Mouse (Mus musculus) hindbrain, embryonic 16.5 days (tissue): ENCODE results near the gene Nek5. TPM values are rescaled to one million over a fixed set of nuclear protein-coding genes. Genes with fewer than 3 reads are reported as not detected.

Source experiments
- ATAC-seq: fragments of 200-750 bp; cut with Nextera tagmentation; 2 replicates; pipeline ENCODE4 v1.8.0; 2017; ENCODE audit warnings: moderate TSS enrichment, moderate library complexity
- H3K27ac ChIP-seq: fragments of 300-500 bp; sonication (generic); 2 replicates; pipeline ENCODE4 v1.5.1; 2014; ENCODE audit warnings: low read depth, mild to moderate bottlenecking, control low read depth, low read length, moderate library complexity
- H3K27me3 ChIP-seq: fragments of 300-500 bp; sonication (generic); replicated peaks from 2 replicates; pipeline ENCODE4 v1.6.1; 2014; ENCODE audit warnings: low read length; ENCODE audit not compliant: control insufficient read depth, insufficient read depth
- H3K36me3 ChIP-seq: fragments of 300-500 bp; sonication (generic); 2 replicates; pipeline ENCODE4 v1.6.1; 2014; ENCODE audit warnings: mild to moderate bottlenecking, low read length, moderate library complexity, mixed read lengths; ENCODE audit not compliant: control insufficient read depth, insufficient read depth
- H3K4me1 ChIP-seq: fragments of 300-500 bp; sonication (generic); 2 replicates; pipeline ENCODE4 v1.6.1; 2014; ENCODE audit warnings: low read depth, low read length; ENCODE audit not compliant: control insufficient read depth, insufficient read depth
- H3K4me2 ChIP-seq: fragments of 300-500 bp; sonication (generic); 2 replicates; pipeline ENCODE4 v1.6.1; 2014; ENCODE audit warnings: mild to moderate bottlenecking, low read length, control low read depth, moderate library complexity
- H3K4me3 ChIP-seq: fragments of 300-500 bp; sonication (generic); 2 replicates; pipeline ENCODE4 v1.5.1; 2014; ENCODE audit warnings: mild to moderate bottlenecking, low read length, control low read depth, moderate library complexity
- H3K9ac ChIP-seq: fragments of 300-500 bp; sonication (generic); 2 replicates; pipeline ENCODE4 v1.6.1; 2014; ENCODE audit warnings: low read depth, mild to moderate bottlenecking, control low read depth, low read length, moderate library complexity
- H3K9me3 ChIP-seq: fragments of 300-500 bp; sonication (generic); 2 replicates; pipeline ENCODE4 v1.6.1; 2014; ENCODE audit warnings: mild to moderate bottlenecking, low read length, moderate library complexity; ENCODE audit not compliant: control insufficient read depth
- WGBS: fragments of 180-500 bp; shearing (Covaris S2); extraction: QIAGEN DNeasy Blood & Tissue Kit; methylation state at CpG from one replicate; pipeline ENCODE4 v1.1.7; 2014; 5-methylcytosine and 5-hydroxymethylcytosine counted together
- polyA plus RNA-seq: library from polyadenylated mRNA; unstranded; fragments of >200 nt; fragmentation: Nextera tagmentation; extraction: Ambion mirVana; gene quantifications from 2 replicates; pipeline ENCODE4 v1.2.1, GENCODE M21; 2015

Nek5 gene
- polyA plus RNA-seq, 1 experiment from 2014 or later, result 1.6 TPM

DNA sequence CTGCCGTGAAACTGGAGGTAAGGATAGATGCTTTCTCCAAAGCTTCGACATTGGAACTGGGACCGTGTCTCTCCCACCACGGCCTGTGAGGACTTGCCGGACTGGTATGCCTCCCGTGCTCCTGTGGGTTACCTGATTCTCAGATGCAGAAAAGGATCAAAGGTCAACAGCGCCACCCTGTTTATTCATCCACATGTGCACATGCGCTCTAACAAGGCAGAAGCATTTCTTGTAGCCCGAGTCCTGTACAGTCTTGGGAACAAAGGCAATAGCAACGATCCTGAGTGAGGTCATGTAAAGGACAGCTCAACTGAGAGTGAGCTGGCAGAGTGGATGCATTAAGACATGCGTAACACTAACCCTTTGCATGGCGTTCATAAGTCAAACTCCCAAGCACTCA, 7.2 kb upstream of the Nek5 start:
- Histone ChIP-seq H3K9ac (no peak overlapping the region), H3K27me3 (no peaks in the 10 kb centered on the region), H3K4me1 (no peaks in the 10 kb centered on the region), H3K4me3 (no peak overlapping the region), H3K4me2 (no peak overlapping the region), H3K9me3 (no peaks in the 10 kb centered on the region), H3K36me3 (peaks cover 5% of the 10 kb centered on the region), H3K27ac (no peak overlapping the region)
- 89% methylated on average over 12 of the region's 12 CpGs for WGBS
- ATAC-seq, result no peak

DNA sequence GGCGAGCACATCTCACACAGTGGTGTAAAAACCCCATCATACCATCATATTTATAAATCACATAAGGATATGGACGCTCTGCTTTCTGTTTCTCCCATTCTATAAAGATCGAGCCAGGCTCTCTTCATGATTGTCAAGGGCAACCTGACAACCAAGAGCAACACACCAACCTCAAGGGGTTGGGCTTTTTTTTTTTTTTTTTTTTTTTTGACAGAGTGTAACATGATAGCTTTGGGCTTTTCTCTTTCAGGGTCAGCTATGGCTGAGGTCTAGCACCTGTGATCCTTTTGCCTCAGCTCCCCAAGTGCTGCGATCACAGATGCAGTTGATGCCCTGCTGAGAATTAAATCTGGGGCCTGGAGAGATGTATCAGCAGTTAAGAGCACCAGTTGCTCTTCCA, 17.8 kb downstream of the Nek5 start:
- Histone ChIP-seq H3K4me1 (no peaks in the 10 kb centered on the region), H3K36me3 (no peaks in the 10 kb centered on the region), H3K27ac (no peak overlapping the region), H3K27me3 (no peaks in the 10 kb centered on the region), H3K9me3 (no peaks in the 10 kb centered on the region), H3K4me3 (no peak overlapping the region), H3K9ac (no peak overlapping the region), H3K4me2 (no peak overlapping the region)
- ATAC-seq, result no peak
- 70% methylated on average over 4 of the region's 4 CpGs for WGBS

DNA sequence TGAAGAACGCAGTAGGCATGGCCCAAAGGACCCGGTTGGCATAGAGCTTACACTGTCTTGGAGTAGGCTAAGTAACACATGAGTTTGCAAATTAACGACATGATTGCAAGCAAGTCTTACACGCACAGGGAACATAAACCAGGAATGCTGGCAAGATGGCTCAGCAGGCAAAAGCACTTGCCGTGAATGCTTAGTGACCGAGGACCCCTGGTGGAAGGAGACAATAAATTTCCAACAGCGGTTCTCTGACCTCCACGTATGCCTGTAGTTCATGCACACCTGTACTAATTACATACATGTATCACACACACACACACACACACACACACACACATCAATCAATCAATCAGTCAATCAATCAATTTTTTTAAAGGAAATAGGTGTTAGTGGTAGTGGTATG, 33.3 kb downstream of the Nek5 start:
- no peaks in the 10 kb centered on the region for H3K27me3 ChIP-seq
- no peak overlapping the region for H3K4me3 ChIP-seq
- H3K36me3 ChIP-seq, result no peaks in the 10 kb centered on the region
- no peaks in the 10 kb centered on the region for H3K9me3 ChIP-seq
- 52% methylated on average over 8 of the region's 8 CpGs for WGBS
- no peaks in the 10 kb centered on the region for H3K4me1 ChIP-seq
- H3K27ac ChIP-seq, result no peak overlapping the region
- no peak for ATAC-seq
- H3K4me2 ChIP-seq, result no peak overlapping the region
- no peak overlapping the region for H3K9ac ChIP-seq

DNA sequence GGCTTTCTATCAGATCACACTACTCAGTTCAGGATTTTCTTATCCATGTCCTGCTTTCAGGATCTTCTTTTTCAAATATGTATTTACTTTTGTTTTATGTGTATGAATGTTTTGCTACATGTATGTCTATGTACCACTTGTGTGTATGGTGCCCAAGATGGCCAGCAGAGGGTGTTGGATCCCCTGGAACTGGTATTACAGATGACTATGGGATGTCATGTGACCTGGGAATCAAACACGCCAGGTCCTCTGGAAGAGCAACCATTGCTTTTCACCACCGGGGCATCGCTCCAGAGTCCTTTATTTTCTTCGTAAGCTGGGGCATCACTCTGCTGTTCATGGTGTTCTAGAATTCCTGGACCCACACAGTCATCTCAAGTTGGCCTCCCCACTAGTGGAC, 35.6 kb downstream of the Nek5 start:
- no peaks in the 10 kb centered on the region for H3K27me3 ChIP-seq
- no peak overlapping the region for H3K4me3 ChIP-seq
- no peak for ATAC-seq
- WGBS, result 95% methylated on average over 4 of the region's 4 CpGs
- no peaks in the 10 kb centered on the region for H3K36me3 ChIP-seq
- H3K9me3 ChIP-seq, result no peaks in the 10 kb centered on the region
- H3K27ac ChIP-seq, result no peak overlapping the region
- no peaks in the 10 kb centered on the region for H3K4me1 ChIP-seq
- H3K9ac ChIP-seq, result no peak overlapping the region
- no peak overlapping the region for H3K4me2 ChIP-seq

DNA sequence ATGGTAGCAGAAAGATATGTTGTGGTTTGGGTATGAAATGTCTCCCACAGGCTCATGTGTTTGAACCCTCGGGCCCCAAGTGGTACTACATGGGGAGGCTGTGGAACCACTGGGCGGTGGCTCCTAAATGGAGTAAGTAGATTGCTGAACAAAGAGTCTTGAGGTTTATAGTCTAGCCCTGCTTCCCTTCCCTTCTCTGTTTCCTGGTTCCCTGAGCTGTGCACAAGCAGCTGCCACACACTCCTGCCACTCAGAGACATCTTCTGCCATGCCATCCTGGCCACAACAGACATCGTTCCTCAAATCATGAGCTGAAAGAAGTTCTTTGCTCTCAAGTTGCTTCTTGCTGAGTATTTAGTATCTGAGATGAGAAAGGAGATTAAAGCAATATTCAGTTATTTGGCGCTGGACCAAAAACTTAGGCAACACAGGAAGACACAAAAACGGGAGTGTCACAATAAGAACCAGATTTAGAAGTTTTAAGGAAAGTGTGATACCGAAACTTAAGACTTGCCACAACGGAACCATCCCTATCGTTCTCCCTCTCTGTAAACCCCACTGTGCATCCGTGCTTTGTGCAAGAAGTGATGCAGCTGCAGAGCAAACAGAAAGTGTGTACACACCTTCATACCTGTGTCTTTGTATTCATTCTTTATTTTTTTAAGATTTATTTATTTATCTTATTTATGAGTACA, 45.4 kb downstream of the Nek5 start:
- Histone ChIP-seq H3K27me3 (no peaks in the 10 kb centered on the region), H3K27ac (no peak overlapping the region), H3K9me3 (no peaks in the 10 kb centered on the region), H3K9ac (no peak overlapping the region), H3K36me3 (no peaks in the 10 kb centered on the region), H3K4me1 (no peaks in the 10 kb centered on the region), H3K4me3 (no peak overlapping the region), H3K4me2 (no peak overlapping the region)
- WGBS, result 88% methylated on average over 9 of the region's 9 CpGs
- no peak for ATAC-seq

DNA sequence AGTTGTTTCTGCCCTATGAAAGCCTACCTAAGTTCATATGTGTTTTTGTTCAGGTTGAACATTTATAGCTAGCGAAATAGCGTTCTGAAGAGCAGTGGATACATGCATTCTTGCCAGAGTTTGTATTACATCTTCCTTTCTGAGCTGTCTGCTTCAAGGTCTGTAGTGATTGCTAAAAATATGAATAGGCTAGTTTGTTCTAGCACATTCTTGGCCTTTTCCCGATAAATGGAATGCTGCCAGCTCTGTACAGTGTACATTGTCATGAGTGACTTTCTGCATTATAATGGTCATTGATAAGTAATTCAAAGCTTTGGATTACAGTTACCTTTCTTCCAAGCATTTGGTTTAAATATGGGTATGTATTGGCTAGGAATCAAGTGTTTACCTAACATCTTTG, 63.7 kb downstream of the Nek5 start:
- Histone ChIP-seq H3K36me3 (peaks cover 12% of the 10 kb centered on the region), H3K4me3 (peak overlapping the region; percentile 66), H3K9ac (peak overlapping the region; percentile 62; the same call in 1 of the 2 replicates), H3K4me2 (peak overlapping the region; percentile 91), H3K9me3 (no peaks in the 10 kb centered on the region), H3K4me1 (peaks cover 7% of the 10 kb centered on the region), H3K27me3 (no peaks in the 10 kb centered on the region), H3K27ac (no peak overlapping the region)
- ATAC-seq, result no peak
- 2% methylated on average over 3 of the region's 3 CpGs for WGBS

DNA sequence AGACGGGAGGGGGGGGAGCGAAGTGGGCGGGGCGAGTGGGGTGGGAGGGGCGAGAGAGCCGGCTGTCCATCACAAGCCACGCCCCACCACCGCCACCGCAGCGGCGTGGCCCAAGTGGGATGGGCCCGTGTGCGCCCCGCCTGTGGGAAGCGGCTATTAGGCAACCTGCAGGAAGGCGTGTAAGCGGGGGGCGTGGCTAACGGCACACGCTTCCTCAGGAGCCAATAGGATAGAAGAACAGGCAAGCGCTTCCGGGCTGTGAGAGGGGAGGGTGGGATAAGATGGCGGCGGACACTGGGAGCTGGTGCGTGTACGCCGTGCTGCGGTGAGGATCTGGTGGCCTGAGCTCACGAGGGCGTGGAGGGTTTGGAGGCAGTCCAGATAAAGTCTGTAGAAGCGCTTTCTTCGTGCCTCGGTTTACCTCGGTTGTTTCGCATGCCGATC, 64.4 kb downstream of the Nek5 start, which contains the start of gene Alg11:
TSS of gene Alg11 (plus strand) at position 276 of the 444 bp plus-strand sequence.
- 0% methylated on average over 36 of the region's 36 CpGs for WGBS
- Histone ChIP-seq H3K9ac (peak within 1 kb of the TSS; percentile 67), H3K9me3 (no peaks in the 10 kb centered on the region), H3K27me3 (no peaks in the 10 kb centered on the region), H3K27ac (peak within 1 kb of the TSS; percentile 25; the same call in 1 of the 2 replicates), H3K4me1 (peaks cover 7% of the 10 kb centered on the region), H3K36me3 (peaks cover 6% of the 10 kb centered on the region), H3K4me2 (peak within 1 kb of the TSS; percentile 91), H3K4me3 (peak within 1 kb of the TSS; percentile 66)
- ATAC-seq, result peak; percentile 100

DNA sequence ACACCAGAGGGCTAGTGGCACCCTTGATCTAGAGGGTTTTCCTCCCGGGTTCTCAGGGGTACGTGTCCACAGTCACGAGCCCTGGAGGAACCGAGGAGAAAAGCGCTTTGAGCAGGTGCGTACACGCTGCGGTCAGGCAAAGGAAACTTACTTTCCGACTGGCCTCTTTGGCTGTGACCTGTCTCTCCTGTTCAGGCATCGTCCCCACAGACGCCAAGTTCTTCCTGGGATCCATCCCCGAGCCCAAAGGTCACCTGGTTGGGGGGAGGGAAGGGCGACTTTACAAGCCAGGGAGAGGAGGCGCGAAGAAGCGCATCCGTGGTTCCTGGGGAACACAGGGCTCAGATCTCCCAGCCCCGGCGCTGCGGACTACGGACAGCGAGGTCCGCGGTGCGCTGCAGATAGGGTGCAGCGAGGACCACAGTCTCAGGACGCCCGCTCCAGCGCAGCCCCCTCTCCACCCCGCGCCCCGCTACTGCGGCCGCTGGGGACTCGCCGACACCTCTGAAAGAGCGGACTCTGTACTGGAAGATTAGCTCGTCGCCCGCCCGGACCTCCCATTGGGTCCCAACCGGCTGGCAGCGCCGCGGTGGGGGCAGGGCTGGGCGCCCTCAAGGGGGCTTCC, 64.9 kb downstream of the Nek5 start, which contains the start of gene Atp7b:
TSS of gene Atp7b (minus strand) at position 485 of the 625 bp plus-strand sequence.
- H3K4me1 ChIP-seq, result peaks cover 7% of the 10 kb centered on the region
- peak within 1 kb of the TSS; percentile 67 for H3K9ac ChIP-seq
- WGBS, result under 1% methylated on average over 42 of the region's 46 CpGs
- no peaks in the 10 kb centered on the region for H3K9me3 ChIP-seq
- H3K4me3 ChIP-seq, result peak within 1 kb of the TSS; percentile 66
- peak; percentile 92 for ATAC-seq
- peak within 1 kb of the TSS; percentile 91 for H3K4me2 ChIP-seq
- H3K27me3 ChIP-seq, result no peaks in the 10 kb centered on the region
- H3K36me3 ChIP-seq, result peaks cover under 1% of the 10 kb centered on the region
- H3K27ac ChIP-seq, result peak within 1 kb of the TSS; percentile 25; the same call in 1 of the 2 replicates

DNA sequence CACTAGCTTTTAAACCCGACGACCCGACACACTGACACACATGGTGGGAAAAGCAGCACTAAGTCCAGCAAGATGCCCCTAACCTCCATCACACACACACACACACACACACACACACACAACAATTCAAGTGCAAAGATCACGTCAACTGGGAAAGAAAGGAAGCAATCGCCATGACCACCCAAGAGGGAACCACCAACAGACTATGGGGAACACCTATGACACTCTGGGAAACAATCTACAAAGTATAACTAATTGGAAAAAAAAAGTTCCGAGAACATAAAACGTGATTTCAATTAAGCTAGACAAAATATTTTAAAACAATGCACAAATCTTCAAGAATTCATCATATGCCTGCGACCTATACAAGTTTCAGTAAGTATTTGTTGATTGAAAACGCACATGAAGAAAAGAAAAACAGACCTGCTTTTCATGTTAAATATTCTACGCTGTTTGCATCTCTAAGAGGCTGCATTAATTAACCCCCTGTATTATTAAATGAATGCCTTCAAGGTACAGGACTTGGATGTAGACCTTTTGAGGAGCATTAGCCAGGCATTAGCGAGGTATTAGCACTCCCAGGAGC, 65.6 kb downstream of the Nek5 start:
- 35% methylated on average over 11 of the region's 11 CpGs for WGBS
- Histone ChIP-seq H3K27ac (no peak overlapping the region), H3K9me3 (no peaks in the 10 kb centered on the region), H3K4me2 (peak overlapping the region; percentile 91), H3K27me3 (no peaks in the 10 kb centered on the region), H3K36me3 (no peaks in the 10 kb centered on the region), H3K4me1 (peaks cover 7% of the 10 kb centered on the region), H3K9ac (peak overlapping the region; percentile 67; the same call in 1 of the 2 replicates), H3K4me3 (peak overlapping the region; percentile 66)
- no peak for ATAC-seq
